Mouse (Mus musculus): ENCODE measurements around the gene Gm527. TPM values are rescaled to one million over a fixed set of nuclear protein-coding genes. Genes with fewer than 3 reads are reported as not detected.

The Gm527 gene
- 2.5 TPM for polyA plus RNA-seq (2014; fragmentation: Illumina TruSeq; extraction: RNeasy Lipid Tissue Mini Kit (QIAGEN cat#74804); ENCODE audit: low read depth, low replicate concordance)

DNA sequence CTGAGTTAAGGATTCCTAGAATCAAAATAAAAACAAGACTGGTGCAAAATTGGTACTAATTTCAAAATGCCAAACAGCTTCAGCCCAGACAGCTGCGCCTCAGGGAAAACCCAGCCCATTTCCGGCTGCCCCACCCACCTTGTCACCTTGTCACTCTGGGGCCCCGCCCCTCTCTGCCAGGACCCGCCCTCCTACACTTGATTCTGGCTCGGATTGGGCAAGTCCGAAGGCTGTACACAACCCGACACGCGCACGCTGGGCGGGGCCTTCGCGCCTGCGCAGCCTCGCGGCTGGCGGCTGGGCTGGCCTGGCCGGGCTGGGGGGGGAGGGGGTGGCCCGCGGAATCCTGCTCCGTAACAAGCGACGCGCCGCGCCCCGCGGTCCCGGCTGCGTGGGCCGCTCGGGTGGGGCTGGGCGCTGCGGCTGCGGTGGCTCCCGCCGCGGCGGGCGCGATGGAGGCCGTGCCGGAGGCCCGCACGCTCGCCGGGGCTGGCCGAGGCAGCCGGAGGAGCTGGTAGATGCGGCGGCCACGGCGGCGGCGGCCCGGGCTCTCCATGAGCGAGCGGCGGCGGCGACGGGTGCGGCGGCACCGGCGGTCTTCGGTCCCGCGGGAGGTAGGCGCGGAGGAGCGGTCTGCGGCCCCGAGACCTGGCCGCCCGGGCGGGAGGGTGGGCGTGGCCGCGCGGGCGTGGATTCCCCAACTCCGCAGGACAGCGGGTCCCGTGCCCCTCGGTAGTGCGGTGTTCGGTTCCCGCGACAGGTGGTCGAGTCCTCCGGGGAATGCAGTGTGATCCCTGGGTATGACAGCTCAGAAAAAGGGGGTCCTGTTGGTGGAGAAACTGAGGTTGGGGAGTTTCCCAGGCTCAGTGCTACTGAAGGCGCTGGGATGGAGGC, at the start of gene Gm527:
TSS of gene Gm527 (plus strand) at position 329 of the 894 bp plus-strand sequence.

GRCm38 (mm10) chr12:64965124-64966026, 47.7 kb downstream of the Gm527 start, which contains the start of the genes Klhl28 and Togaram1:
TSS of gene Klhl28 (minus strand) at chr12:64965534.
TSS of gene Togaram1 (plus strand) at chr12:64965804.

Other genes starting within 250 kb of the Gm527 start
- gene Klhl28, start 47.6 kb downstream of the Gm527 start, polyA plus RNA-seq (2014; fragmentation: Illumina TruSeq; extraction: RNeasy Lipid Tissue Mini Kit (QIAGEN cat#74804); ENCODE audit: low read depth, low replicate concordance), result 7.3 TPM
- 9.6 TPM for gene Togaram1, start 47.9 kb downstream of the Gm527 start, polyA plus RNA-seq (2014; fragmentation: Illumina TruSeq; extraction: RNeasy Lipid Tissue Mini Kit (QIAGEN cat#74804); ENCODE audit: low read depth, low replicate concordance)
- 24.0 TPM for gene Prpf39, start 118.4 kb downstream of the Gm527 start, polyA plus RNA-seq (2014; fragmentation: Illumina TruSeq; extraction: RNeasy Lipid Tissue Mini Kit (QIAGEN cat#74804); ENCODE audit: low read depth, low replicate concordance)
- gene Fkbp3, start 156.1 kb downstream of the Gm527 start, polyA plus RNA-seq (2014; fragmentation: Illumina TruSeq; extraction: RNeasy Lipid Tissue Mini Kit (QIAGEN cat#74804); ENCODE audit: low read depth, low replicate concordance), result 362 TPM
- gene Fancm, start 157.7 kb downstream of the Gm527 start, polyA plus RNA-seq (2014; fragmentation: Illumina TruSeq; extraction: RNeasy Lipid Tissue Mini Kit (QIAGEN cat#74804); ENCODE audit: low read depth, low replicate concordance), result 1.8 TPM